Mouse (Mus musculus): ENCODE measurements around the gene Armc7. TPM values are rescaled to one million over a fixed set of nuclear protein-coding genes. Genes with fewer than 3 reads are reported as not detected.
"Not testable (repeated sequence)": the region's sequence is repeated elsewhere in the genome, so short reads cannot be mapped to it uniquely, and the experiment has no call there.

The Armc7 gene
- polyA plus RNA-seq, 1 experiment = 0.73 TPM

- no peak for TF ChIP-seq GATA1 (IDR thresholded peaks at IDR 0.05; ENCODE audit: low read length)
- no peak for TF ChIP-seq TAL1 (IDR thresholded peaks at IDR 0.05; ENCODE audit: low read length)
- Histone ChIP-seq H3K9me3 (ENCODE audit: control insufficient read depth, low read length) (peaks cover 10% of the 10 kb centered on the region), H3K4me3 (replicated peaks) (no peak overlapping the region), H3K4me1 (ENCODE audit: control insufficient read depth) (no peaks in the 10 kb centered on the region), H3K27me3 (ENCODE audit: control insufficient read depth) (peaks cover 2% of the 10 kb centered on the region), H3K36me3 (ENCODE audit: control insufficient read depth) (no peaks in the 10 kb centered on the region)
Measured at GRCm38 (mm10) chr11:115451781-115452241, 23.7 kb upstream of the Armc7 start.

- no peak for TF ChIP-seq GATA1 (IDR thresholded peaks at IDR 0.05; ENCODE audit: low read length)
- no peak for TF ChIP-seq TAL1 (IDR thresholded peaks at IDR 0.05; ENCODE audit: low read length)
- Histone ChIP-seq H3K9me3 (ENCODE audit: control insufficient read depth, low read length) (peaks cover 10% of the 10 kb centered on the region), H3K4me3 (replicated peaks) (no peak overlapping the region), H3K4me1 (ENCODE audit: control insufficient read depth) (no peaks in the 10 kb centered on the region), H3K27me3 (ENCODE audit: control insufficient read depth) (peaks cover 2% of the 10 kb centered on the region), H3K36me3 (ENCODE audit: control insufficient read depth) (no peaks in the 10 kb centered on the region)
Measured at GRCm38 (mm10) chr11:115452281-115452860, 23.1 kb upstream of the Armc7 start.

DNA sequence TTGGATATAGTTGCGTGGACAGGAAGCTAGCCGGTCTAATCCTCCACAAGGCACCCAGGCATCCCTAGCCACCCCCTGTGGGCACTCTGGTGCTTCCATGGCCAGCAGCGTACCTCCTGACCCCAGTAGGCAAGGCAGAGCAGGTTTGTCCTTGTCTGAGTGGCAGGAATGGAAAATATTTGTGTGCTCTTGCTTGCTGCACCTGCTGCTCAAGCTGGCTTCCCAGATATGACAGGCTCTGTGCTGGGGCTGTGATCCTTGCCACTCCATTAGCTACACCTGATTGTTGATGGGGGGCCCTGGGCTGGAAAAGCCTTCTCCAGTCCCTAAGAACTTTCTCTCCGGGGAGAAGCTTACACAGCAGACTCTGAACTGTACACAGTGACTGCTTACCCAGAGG lies 22.2 kb upstream of the Armc7 start:
- TF ChIP-seq TAL1 (IDR thresholded peaks at IDR 0.05; ENCODE audit: low read length) = no peak
- TF ChIP-seq GATA1 (IDR thresholded peaks at IDR 0.05; ENCODE audit: low read length) = no peak
- H3K9me3 ChIP-seq (ENCODE audit: control insufficient read depth, low read length) = peaks cover 10% of the 10 kb centered on the region
- peaks cover 2% of the 10 kb centered on the region for H3K27me3 ChIP-seq (ENCODE audit: control insufficient read depth)

DNA sequence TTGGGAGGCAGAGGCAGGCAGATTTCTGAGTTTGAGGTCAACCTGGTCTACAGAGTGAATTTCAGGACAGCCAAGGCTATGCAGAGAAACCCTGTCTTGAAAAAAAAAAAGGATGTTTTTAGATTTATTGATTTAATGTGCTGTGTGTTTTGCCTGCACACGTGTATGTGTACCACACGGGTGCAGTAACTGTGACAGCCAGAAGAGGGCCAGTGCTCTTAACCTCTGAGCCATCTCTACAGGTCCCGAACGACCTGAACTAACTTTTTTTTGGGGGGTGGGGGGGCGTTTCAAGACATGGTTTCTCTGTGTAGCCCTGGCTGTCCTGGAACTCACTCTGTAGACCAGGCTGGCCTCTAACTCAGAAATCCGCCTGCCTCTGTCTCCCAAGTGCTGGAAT lies 20.6 kb upstream of the Armc7 start:
- not testable (repeated sequence) for H3K4me3 ChIP-seq (replicated peaks); H3K36me3 ChIP-seq (ENCODE audit: control insufficient read depth); H3K27me3 ChIP-seq (ENCODE audit: control insufficient read depth); H3K4me1 ChIP-seq (ENCODE audit: control insufficient read depth)
- H3K9me3 ChIP-seq (ENCODE audit: control insufficient read depth, low read length) = peaks cover 10% of the 10 kb centered on the region

More for the DNA sequence above, 22.2 kb upstream of the Armc7 start:
- Histone ChIP-seq H3K36me3 (ENCODE audit: control insufficient read depth) (no peaks in the 10 kb centered on the region), H3K4me3 (replicated peaks) (no peak overlapping the region), H3K4me1 (ENCODE audit: control insufficient read depth) (no peaks in the 10 kb centered on the region)

DNA sequence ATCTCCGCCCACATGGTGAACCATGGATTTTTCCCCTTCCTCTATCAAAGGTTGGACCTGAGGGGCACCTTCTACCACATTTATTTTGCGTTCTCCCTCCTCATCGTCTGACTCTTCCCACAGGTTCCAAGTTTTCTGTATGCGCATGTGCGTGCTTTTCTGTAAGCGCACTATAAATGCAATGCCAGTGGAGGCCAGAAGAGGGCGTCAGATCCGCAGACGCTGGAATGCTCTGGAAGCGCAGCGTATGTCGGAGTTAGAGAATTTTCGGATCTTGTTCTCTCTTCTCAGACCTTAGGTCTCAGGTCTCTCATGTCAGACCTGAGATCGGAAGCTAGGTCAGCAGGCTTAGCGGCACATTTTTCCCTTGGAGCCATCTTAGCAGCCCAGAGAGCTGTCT lies 19.8 kb upstream of the Armc7 start:
- Histone ChIP-seq H3K4me1 (ENCODE audit: control insufficient read depth) (no peaks in the 10 kb centered on the region), H3K9me3 (ENCODE audit: control insufficient read depth, low read length) (peaks cover 10% of the 10 kb centered on the region), H3K36me3 (ENCODE audit: control insufficient read depth) (no peaks in the 10 kb centered on the region), H3K27me3 (ENCODE audit: control insufficient read depth) (peaks cover 2% of the 10 kb centered on the region), H3K4me3 (replicated peaks) (no peak overlapping the region)
- TF ChIP-seq TAL1 (IDR thresholded peaks at IDR 0.05; ENCODE audit: low read length) (no peak), GATA1 (IDR thresholded peaks at IDR 0.05; ENCODE audit: low read length) (no peak)

GRCm38 (mm10) chr11:115456182-115456581 lies 19.3 kb upstream of the Armc7 start:
- Histone ChIP-seq H3K36me3 (ENCODE audit: control insufficient read depth) (no peaks in the 10 kb centered on the region), H3K4me1 (ENCODE audit: control insufficient read depth) (no peaks in the 10 kb centered on the region), H3K9me3 (ENCODE audit: control insufficient read depth, low read length) (peaks cover 10% of the 10 kb centered on the region), H3K27me3 (ENCODE audit: control insufficient read depth) (peaks cover 2% of the 10 kb centered on the region), H3K4me3 (replicated peaks) (no peak overlapping the region)
- TF ChIP-seq TAL1 (IDR thresholded peaks at IDR 0.05; ENCODE audit: low read length) = no peak
- TF ChIP-seq GATA1 (IDR thresholded peaks at IDR 0.05; ENCODE audit: low read length) = no peak

DNA sequence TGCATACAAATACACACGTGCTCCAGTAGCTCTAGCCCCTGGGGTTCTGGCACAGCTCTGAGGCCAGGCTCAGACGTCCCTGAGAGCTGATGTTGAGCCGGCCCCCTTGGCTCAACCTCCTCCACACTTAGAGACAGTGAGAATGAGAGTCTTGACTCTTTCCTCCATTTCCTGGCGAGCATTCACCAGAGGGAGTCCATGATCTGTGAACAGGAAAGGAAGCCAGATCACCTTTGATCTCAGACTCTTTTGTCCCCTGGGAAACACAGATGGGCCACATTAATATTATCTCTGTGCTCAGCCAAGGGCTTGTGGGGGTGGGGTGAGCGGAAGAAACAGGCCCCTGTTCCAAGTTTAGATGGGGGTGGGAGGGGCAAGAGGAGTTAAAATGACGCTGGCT lies 18.1 kb upstream of the Armc7 start:
- no peak overlapping the region for H3K4me3 ChIP-seq (replicated peaks)
- TF ChIP-seq TAL1 (IDR thresholded peaks at IDR 0.05; ENCODE audit: low read length) = no peak
- TF ChIP-seq GATA1 (IDR thresholded peaks at IDR 0.05; ENCODE audit: low read length) = no peak
- no peaks in the 10 kb centered on the region for H3K4me1 ChIP-seq (ENCODE audit: control insufficient read depth)
- H3K27me3 ChIP-seq (ENCODE audit: control insufficient read depth) = peaks cover 2% of the 10 kb centered on the region
- no peaks in the 10 kb centered on the region for H3K36me3 ChIP-seq (ENCODE audit: control insufficient read depth)
- peaks cover 10% of the 10 kb centered on the region for H3K9me3 ChIP-seq (ENCODE audit: control insufficient read depth, low read length)

DNA sequence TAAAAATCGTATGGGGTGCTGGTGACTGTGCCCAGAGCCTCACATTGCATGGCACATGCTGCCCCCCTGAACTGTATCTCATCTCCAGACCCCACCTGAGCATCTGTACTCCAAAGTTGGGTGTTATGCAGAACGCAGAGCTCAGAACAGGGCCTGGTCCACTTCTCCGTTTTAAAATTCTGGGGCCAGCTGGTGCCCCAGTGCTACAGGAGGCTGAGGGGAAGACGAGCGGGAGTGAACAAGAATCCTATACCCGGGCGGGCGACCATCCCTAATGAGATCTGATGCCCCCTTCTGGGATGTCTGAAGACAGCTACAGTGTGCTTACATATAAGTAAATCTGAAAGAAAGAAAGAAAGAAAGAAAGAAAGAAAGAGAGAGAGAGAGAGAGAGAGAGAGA lies 14.5 kb upstream of the Armc7 start:
- no peaks in the 10 kb centered on the region for H3K4me1 ChIP-seq (ENCODE audit: control insufficient read depth)
- no peak overlapping the region for H3K4me3 ChIP-seq (replicated peaks)
- H3K9me3 ChIP-seq (ENCODE audit: control insufficient read depth, low read length) = no peaks in the 10 kb centered on the region
- no peaks in the 10 kb centered on the region for H3K36me3 ChIP-seq (ENCODE audit: control insufficient read depth)
- 0 out of 2 replicates have a peak, but pooled peaks cover 3% of the 10 kb centered on the region for H3K27me3 ChIP-seq (ENCODE audit: control insufficient read depth)
- TF ChIP-seq GATA1 (IDR thresholded peaks at IDR 0.05; ENCODE audit: low read length) (no peak), TAL1 (IDR thresholded peaks at IDR 0.05; ENCODE audit: low read length) (no peak)

- Histone ChIP-seq H3K9me3 (ENCODE audit: control insufficient read depth, low read length) (no peaks in the 10 kb centered on the region), H3K36me3 (ENCODE audit: control insufficient read depth) (no peaks in the 10 kb centered on the region), H3K4me1 (ENCODE audit: control insufficient read depth) (no peaks in the 10 kb centered on the region), H3K4me3 (replicated peaks) (no peak overlapping the region), H3K27me3 (ENCODE audit: control insufficient read depth) (0 out of 2 replicates have a peak, but pooled peaks cover 3% of the 10 kb centered on the region)
- TF ChIP-seq GATA1 (IDR thresholded peaks at IDR 0.05; ENCODE audit: low read length) (no peak), TAL1 (IDR thresholded peaks at IDR 0.05; ENCODE audit: low read length) (no peak)
Measured at GRCm38 (mm10) chr11:115461846-115462242, 13.6 kb upstream of the Armc7 start.
